Comparison of ENCODE assay signal across 30 mouse cellular contexts in the genomic region with DNA sequence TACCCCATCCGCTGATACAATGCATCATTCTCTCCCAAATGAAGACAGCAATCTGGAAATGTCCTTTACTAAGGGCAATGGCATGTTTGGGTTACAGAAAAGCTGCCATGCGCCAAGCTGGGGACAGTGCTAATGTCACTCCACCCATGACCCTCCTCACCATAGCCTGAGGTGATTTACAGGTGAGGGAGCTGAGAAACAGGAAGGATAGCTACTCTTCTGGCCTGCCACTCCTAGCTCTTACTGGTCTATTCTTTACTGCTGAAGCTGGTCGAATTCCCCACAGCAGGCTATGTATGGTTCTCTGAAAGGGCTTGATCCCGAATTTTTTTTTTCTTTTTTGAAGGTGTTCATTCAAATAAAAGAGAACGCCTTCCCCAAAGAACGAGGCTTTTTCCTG.
DNase-seq lines count a peak whose midpoint lies in the region; ATAC-seq and TF ChIP-seq lines count a peak whose summit lies in the region.
"Had no signal": no experiment of that assay in that cellular context is flagged by ENCODE, and none has a peak within 500 bp of the region (broad histone marks: within the 10 kb centered on the region; RNA-seq: fewer than 3 reads in every experiment).

No protein-coding gene starts in this region.

- TF ChIP-seq CTCF in ES-Bruce4 (IDR thresholded peaks at IDR 0.05; ENCODE audit: low read depth, low read length), result no peak

- no peaks in the 10 kb centered on the region for H3K9me3 ChIP-seq in heart, embryonic 12.5 days (replicated peaks)
- H3K9me3 ChIP-seq in ES-Bruce4 (replicated peaks; ENCODE audit: control insufficient read depth, insufficient read depth, low read length, poor library complexity, severe bottlenecking), result no peaks in the 10 kb centered on the region
- H3K9me3 ChIP-seq in kidney, embryonic 16.5 days (ENCODE audit: low read length), result no peaks in the 10 kb centered on the region
- H3K9me3 ChIP-seq: embryonic facial prominence, embryonic 10.5 days; embryonic facial prominence, embryonic 13.5 days; heart, embryonic 13.5 days had no signal

- no peak overlapping the region for H3K4me3 ChIP-seq in heart, embryonic 12.5 days
- H3K4me3 ChIP-seq in ES-Bruce4 (ENCODE audit: low read depth, low read length), result no peak overlapping the region
- H3K4me3 ChIP-seq in kidney, embryonic 16.5 days (ENCODE audit: low read length), result no peak overlapping the region
- H3K4me3 ChIP-seq: embryonic facial prominence, embryonic 10.5 days; embryonic facial prominence, embryonic 13.5 days; erythroblast, embryonic 14.5 days; gastrocnemius, adult 2 months; heart, embryonic 13.5 days had no signal

- ATAC-seq in heart, embryonic 12.5 days (ENCODE audit: insufficient number of reproducible peaks, low FRiP score), result no peak
- ATAC-seq in kidney, embryonic 16.5 days (ENCODE audit: low FRiP score, low TSS enrichment), result no peak
- ATAC-seq: CD4-positive, CD25-positive, alpha-beta regulatory T cell, adult 4 months; forebrain, embryonic 16.5 days; hindbrain, postnatal 0 days; inflammation-experienced regulatory T-cells, adult 6 months; intestine, embryonic 16.5 days had no signal

- peak; percentile 87 for TF ChIP-seq EP300 in ES-Bruce4 (IDR thresholded peaks at IDR 0.05; ENCODE audit: insufficient read depth, low read depth, low read length)

- no peaks in the 10 kb centered on the region for H3K36me3 ChIP-seq in heart, embryonic 12.5 days
- H3K36me3 ChIP-seq in ES-Bruce4 (ENCODE audit: control insufficient read depth, insufficient read depth, low read length, poor library complexity, severe bottlenecking), result no peaks in the 10 kb centered on the region
- H3K36me3 ChIP-seq in kidney, embryonic 16.5 days (ENCODE audit: insufficient read depth, low read length), result no peaks in the 10 kb centered on the region
- H3K36me3 ChIP-seq: embryonic facial prominence, embryonic 10.5 days; embryonic facial prominence, embryonic 13.5 days; heart, embryonic 13.5 days had no signal

- no peaks in the 10 kb centered on the region for H3K27me3 ChIP-seq in heart, embryonic 12.5 days (replicated peaks)
- H3K27me3 ChIP-seq in ES-Bruce4 (ENCODE audit: control insufficient read depth, insufficient read depth, low read length, poor library complexity, severe bottlenecking), result no peaks in the 10 kb centered on the region
- H3K27me3 ChIP-seq in kidney, embryonic 16.5 days (ENCODE audit: insufficient read depth, low read length), result no peaks in the 10 kb centered on the region
- H3K27me3 ChIP-seq: heart, embryonic 13.5 days had no signal

- H3K4me1 ChIP-seq in heart, embryonic 12.5 days (replicated peaks), result no peaks in the 10 kb centered on the region
- H3K4me1 ChIP-seq in ES-Bruce4 (ENCODE audit: control insufficient read depth, insufficient read depth, low read length), result peaks cover 4% of the 10 kb centered on the region
- H3K4me1 ChIP-seq in kidney, embryonic 16.5 days (ENCODE audit: insufficient read depth, low read length), result no peaks in the 10 kb centered on the region
- H3K4me1 ChIP-seq: embryonic facial prominence, embryonic 13.5 days; heart, embryonic 13.5 days had no signal

- H3K27ac ChIP-seq in heart, embryonic 12.5 days (ENCODE audit: poor library complexity, severe bottlenecking), result no peak overlapping the region
- peak overlapping the region; percentile 42; the same call in 1 of the 2 replicates for H3K27ac ChIP-seq in ES-Bruce4 (ENCODE audit: insufficient read depth, low read length)
- no peak overlapping the region for H3K27ac ChIP-seq in kidney, embryonic 16.5 days (ENCODE audit: low read length)
- H3K27ac ChIP-seq: embryonic facial prominence, embryonic 10.5 days; embryonic facial prominence, embryonic 13.5 days; gastrocnemius, adult 2 months; heart, embryonic 13.5 days; hindbrain, embryonic 14.5 days; hindbrain, postnatal 0 days had no signal

- intact Hi-C loops in left cerebral cortex, postnatal 36 days (cut with DNase I), result no loop called here

- 69% methylated on average over 6 of the region's 6 CpGs for WGBS in heart, embryonic 12.5 days
- WGBS in kidney, embryonic 16.5 days, result 70% methylated on average over 6 of the region's 6 CpGs

- DNase-seq in heart, adult 11 months, result peak; percentile 19
- peak; percentile 51 for DNase-seq in ES-CJ7 (ENCODE audit: low read depth, low spot score)
- peak; percentile 64 for DNase-seq in ZHBTc4 (ENCODE audit: low read depth, low spot score)
- DNase-seq in left cerebral cortex, postnatal 36 days (ENCODE audit: low spot score in 2 of 2), result no peak
- DNase-seq: adrenal gland, postnatal 10 days; adrenal gland, postnatal 36 days; cerebellum, adult 11 months; cerebellum, adult 2 months; cerebellum, adult 9-11 months; cerebellum, postnatal 25 days; embryo, embryonic 11 days; gastrocnemius, adult 2 months; gastrocnemius, postnatal 14 days; heart, adult 18-20 months; heart, postnatal 14 days; heart, postnatal 4 days; kidney, adult 18-20 months had no signal

- no peak overlapping the region for H3K4me2 ChIP-seq in heart, embryonic 12.5 days
- no peak overlapping the region for H3K4me2 ChIP-seq in kidney, embryonic 16.5 days (replicated peaks; ENCODE audit: low read depth, low read length)
- H3K4me2 ChIP-seq: embryonic facial prominence, embryonic 13.5 days; heart, embryonic 13.5 days; hindbrain, embryonic 14.5 days had no signal

- no peak for TF ChIP-seq POLR2A in ES-Bruce4 (IDR thresholded peaks at IDR 0.05; ENCODE audit: insufficient read depth, low read length)

- H3K9ac ChIP-seq in heart, embryonic 12.5 days, result no peak overlapping the region
- no peak overlapping the region for H3K9ac ChIP-seq in ES-Bruce4 (ENCODE audit: low read depth, poor library complexity, severe bottlenecking)
- no peak overlapping the region for H3K9ac ChIP-seq in kidney, embryonic 16.5 days (replicated peaks; ENCODE audit: low read length)
- H3K9ac ChIP-seq: embryonic facial prominence, embryonic 13.5 days; heart, embryonic 13.5 days; hindbrain, embryonic 14.5 days had no signal

Comparison
In these comparisons a context has a peak if more than half of its experiments do, and no peak if none do; other contexts are left out.
1. DNase-seq: peak in heart, adult 11 months (single experiment), ES-CJ7 (single experiment) and ZHBTc4 (single experiment); none in left cerebral cortex, postnatal 36 days (0 of 2).